ENCODE assay signal across 20 mouse cellular contexts in the genomic region with DNA sequence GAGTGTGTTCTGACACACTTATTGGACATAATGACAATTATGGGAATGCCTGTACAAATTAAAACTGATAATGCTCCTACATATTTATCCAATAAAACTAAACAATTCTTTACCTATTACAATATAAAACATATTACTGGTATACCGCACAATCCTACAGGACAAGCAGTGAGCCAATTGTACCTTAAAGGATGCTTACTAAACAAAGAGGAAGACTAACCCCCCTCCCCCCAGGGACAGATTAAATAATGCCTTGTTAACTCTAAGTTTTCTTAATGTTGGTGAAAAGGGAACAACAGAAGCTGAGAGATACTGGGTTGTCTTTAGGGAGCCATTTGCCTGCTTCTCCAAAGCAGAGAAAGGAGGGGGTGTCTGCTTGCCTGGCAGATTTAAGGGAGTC. TPM values are rescaled to one million over a fixed set of nuclear protein-coding genes. Genes with fewer than 3 reads are reported as not detected.
DNase-seq lines count a peak whose midpoint lies in the region; ATAC-seq and TF ChIP-seq lines count a peak whose summit lies in the region.
"Had no signal": no experiment of that assay in that cellular context is flagged by ENCODE, and none has a peak within 500 bp of the region (broad histone marks: within the 10 kb centered on the region; RNA-seq: fewer than 3 reads in every experiment).

No protein-coding gene starts in this region.

- H3K4me2 ChIP-seq in hindbrain, embryonic 15.5 days, result no peak overlapping the region
- H3K4me2 ChIP-seq in hindbrain, embryonic 16.5 days (ENCODE audit: low read length), result no peak overlapping the region
- H3K4me2 ChIP-seq in midbrain, postnatal 0 days (ENCODE audit: low read depth, low read length, poor library complexity, severe bottlenecking), result no peak overlapping the region
- H3K4me2 ChIP-seq in midbrain, embryonic 14.5 days (ENCODE audit: low read length), result no peak overlapping the region
- no peak overlapping the region for H3K4me2 ChIP-seq in neural tube, embryonic 14.5 days (ENCODE audit: low read depth, low read length)
- no peak overlapping the region for H3K4me2 ChIP-seq in neural tube, embryonic 15.5 days
- H3K4me2 ChIP-seq: embryonic facial prominence, embryonic 12.5 days; forebrain, embryonic 13.5 days; forebrain, embryonic 15.5 days had no signal

- H3K9ac ChIP-seq in hindbrain, embryonic 15.5 days, result no peak overlapping the region
- H3K9ac ChIP-seq in hindbrain, embryonic 16.5 days (ENCODE audit: low read depth, low read length), result no peak overlapping the region
- no peak overlapping the region for H3K9ac ChIP-seq in midbrain, postnatal 0 days (replicated peaks; ENCODE audit: low read length, poor library complexity, severe bottlenecking)
- no peak overlapping the region for H3K9ac ChIP-seq in midbrain, embryonic 14.5 days (replicated peaks; ENCODE audit: low read length)
- no peak overlapping the region for H3K9ac ChIP-seq in neural tube, embryonic 14.5 days (replicated peaks; ENCODE audit: low read depth, low read length)
- no peak overlapping the region for H3K9ac ChIP-seq in neural tube, embryonic 15.5 days (replicated peaks)
- H3K9ac ChIP-seq: embryonic facial prominence, embryonic 12.5 days; forebrain, embryonic 13.5 days; forebrain, embryonic 15.5 days had no signal

- DNase-seq in midbrain, postnatal 0 days (ENCODE audit: low spot score), result peak; percentile 27
- DNase-seq in midbrain, embryonic 14.5 days, result no peak
- DNase-seq in testis, postnatal 14 days (ENCODE audit: low spot score), result no peak
- DNase-seq: adrenal gland, adult 2 months; adrenal gland, postnatal 10 days; adrenal gland, postnatal 25 days; cerebellum, adult 11-12 months; cerebellum, adult 2 months; cerebellum, adult 9-10 months; cerebellum, postnatal 10 days; cerebellum, postnatal 25 days had no signal

- 79% methylated on average over 1 of the region's 1 CpGs for WGBS in hindbrain, embryonic 15.5 days
- 78% methylated on average over 1 of the region's 1 CpGs for WGBS in hindbrain, embryonic 16.5 days
- WGBS in midbrain, postnatal 0 days, result 94% methylated on average over 1 of the region's 1 CpGs
- 92% methylated on average over 1 of the region's 1 CpGs for WGBS in midbrain, embryonic 14.5 days
- 67% methylated on average over 1 of the region's 1 CpGs for WGBS in neural tube, embryonic 14.5 days
- 56% methylated on average over 1 of the region's 1 CpGs for WGBS in neural tube, embryonic 15.5 days

- TF ChIP-seq CTCF in midbrain, postnatal 0 days (IDR thresholded peaks at IDR 0.05), result no peak

- peak; percentile 23; the same call in 1 of the 2 replicates for ATAC-seq in hindbrain, embryonic 15.5 days (ENCODE audit: low FRiP score, low read depth)
- ATAC-seq in hindbrain, embryonic 16.5 days, result no peak
- no peak for ATAC-seq in midbrain, postnatal 0 days (ENCODE audit: low FRiP score)
- no peak for ATAC-seq in midbrain, embryonic 14.5 days (ENCODE audit: low FRiP score, low TSS enrichment)
- ATAC-seq in neural tube, embryonic 14.5 days (ENCODE audit: low read depth), result peak; percentile 51; the same call in 1 of the 2 replicates
- ATAC-seq in neural tube, embryonic 15.5 days (ENCODE audit: low FRiP score), result peak; percentile 76
- ATAC-seq: forebrain, embryonic 13.5 days; forebrain, embryonic 15.5 days had no signal

- H3K9me3 ChIP-seq in hindbrain, embryonic 15.5 days, result no peaks in the 10 kb centered on the region
- peaks cover 2% of the 10 kb centered on the region; the same call in 1 of the 2 replicates for H3K9me3 ChIP-seq in hindbrain, embryonic 16.5 days (ENCODE audit: control insufficient read depth, low read length)
- H3K9me3 ChIP-seq in midbrain, postnatal 0 days (ENCODE audit: low read length), result no peaks in the 10 kb centered on the region
- H3K9me3 ChIP-seq in midbrain, embryonic 14.5 days (ENCODE audit: control insufficient read depth, low read length), result no peaks in the 10 kb centered on the region
- H3K9me3 ChIP-seq in neural tube, embryonic 14.5 days (ENCODE audit: control insufficient read depth, low read length), result no peaks in the 10 kb centered on the region
- H3K9me3 ChIP-seq in neural tube, embryonic 15.5 days (replicated peaks), result no peaks in the 10 kb centered on the region
- H3K9me3 ChIP-seq: embryonic facial prominence, embryonic 12.5 days; forebrain, embryonic 13.5 days; forebrain, embryonic 15.5 days had no signal

- H3K36me3 ChIP-seq in hindbrain, embryonic 15.5 days, result no peaks in the 10 kb centered on the region
- no peaks in the 10 kb centered on the region for H3K36me3 ChIP-seq in hindbrain, embryonic 16.5 days (ENCODE audit: control insufficient read depth, insufficient read depth, low read length)
- no peaks in the 10 kb centered on the region for H3K36me3 ChIP-seq in midbrain, postnatal 0 days (ENCODE audit: insufficient read depth, low read length)
- H3K36me3 ChIP-seq in midbrain, embryonic 14.5 days (ENCODE audit: control insufficient read depth, insufficient read depth, low read length), result no peaks in the 10 kb centered on the region
- H3K36me3 ChIP-seq in neural tube, embryonic 14.5 days (ENCODE audit: control insufficient read depth, insufficient read depth, low read length), result no peaks in the 10 kb centered on the region
- H3K36me3 ChIP-seq in neural tube, embryonic 15.5 days, result no peaks in the 10 kb centered on the region
- H3K36me3 ChIP-seq: embryonic facial prominence, embryonic 10.5 days; embryonic facial prominence, embryonic 12.5 days; forebrain, embryonic 15.5 days had no signal

- no peak overlapping the region for H3K4me3 ChIP-seq in hindbrain, embryonic 15.5 days
- no peak overlapping the region for H3K4me3 ChIP-seq in hindbrain, embryonic 16.5 days (ENCODE audit: low read length)
- H3K4me3 ChIP-seq in midbrain, postnatal 0 days (ENCODE audit: low read depth, low read length), result no peak overlapping the region
- no peak overlapping the region for H3K4me3 ChIP-seq in midbrain, embryonic 14.5 days (replicated peaks; ENCODE audit: low read depth, low read length)
- no peak overlapping the region for H3K4me3 ChIP-seq in neural tube, embryonic 14.5 days (ENCODE audit: low read depth, low read length)
- H3K4me3 ChIP-seq in neural tube, embryonic 15.5 days (replicated peaks), result no peak overlapping the region
- H3K4me3 ChIP-seq: embryonic facial prominence, embryonic 10.5 days; embryonic facial prominence, embryonic 12.5 days; forebrain, embryonic 13.5 days; forebrain, embryonic 15.5 days had no signal

- H3K27me3 ChIP-seq in hindbrain, embryonic 15.5 days, result no peaks in the 10 kb centered on the region
- H3K27me3 ChIP-seq in hindbrain, embryonic 16.5 days (replicated peaks; ENCODE audit: control insufficient read depth, insufficient read depth, low read length), result no peaks in the 10 kb centered on the region
- H3K27me3 ChIP-seq in midbrain, postnatal 0 days (ENCODE audit: insufficient read depth, low read length), result no peaks in the 10 kb centered on the region
- no peaks in the 10 kb centered on the region for H3K27me3 ChIP-seq in midbrain, embryonic 14.5 days (ENCODE audit: control insufficient read depth, insufficient read depth, low read length)
- no peaks in the 10 kb centered on the region for H3K27me3 ChIP-seq in neural tube, embryonic 14.5 days (ENCODE audit: control insufficient read depth, insufficient read depth, low read length)
- no peaks in the 10 kb centered on the region for H3K27me3 ChIP-seq in neural tube, embryonic 15.5 days (replicated peaks)
- H3K27me3 ChIP-seq: embryonic facial prominence, embryonic 12.5 days; forebrain, embryonic 13.5 days; forebrain, embryonic 15.5 days had no signal

- H3K4me1 ChIP-seq in hindbrain, embryonic 15.5 days (replicated peaks), result no peaks in the 10 kb centered on the region
- H3K4me1 ChIP-seq in hindbrain, embryonic 16.5 days (ENCODE audit: control insufficient read depth, insufficient read depth, low read depth, low read length), result no peaks in the 10 kb centered on the region
- no peaks in the 10 kb centered on the region for H3K4me1 ChIP-seq in midbrain, postnatal 0 days (ENCODE audit: insufficient read depth, low read length)
- no peaks in the 10 kb centered on the region for H3K4me1 ChIP-seq in midbrain, embryonic 14.5 days (ENCODE audit: control insufficient read depth, insufficient read depth, low read length)
- H3K4me1 ChIP-seq in neural tube, embryonic 14.5 days (ENCODE audit: control insufficient read depth, insufficient read depth, low read length), result no peaks in the 10 kb centered on the region
- H3K4me1 ChIP-seq in neural tube, embryonic 15.5 days, result peaks cover 8% of the 10 kb centered on the region; the same call in 1 of the 2 replicates
- H3K4me1 ChIP-seq: forebrain, embryonic 13.5 days; forebrain, embryonic 15.5 days had no signal

- 0 out of 2 replicates have a peak overlapping the region, but pooled peaks have one; percentile 22 for H3K27ac ChIP-seq in hindbrain, embryonic 15.5 days (replicated peaks)
- no peak overlapping the region for H3K27ac ChIP-seq in hindbrain, embryonic 16.5 days (ENCODE audit: low read depth, low read length)
- H3K27ac ChIP-seq in midbrain, postnatal 0 days (ENCODE audit: low read depth, low read length), result no peak overlapping the region
- H3K27ac ChIP-seq in midbrain, embryonic 14.5 days (replicated peaks; ENCODE audit: low read depth, low read length), result no peak overlapping the region
- H3K27ac ChIP-seq in neural tube, embryonic 14.5 days (ENCODE audit: low read depth, low read length), result no peak overlapping the region
- H3K27ac ChIP-seq in neural tube, embryonic 15.5 days (replicated peaks), result 0 out of 2 replicates have a peak overlapping the region, but pooled peaks have one; percentile 18
- H3K27ac ChIP-seq: embryonic facial prominence, embryonic 10.5 days; embryonic facial prominence, embryonic 12.5 days; forebrain, embryonic 13.5 days; forebrain, embryonic 15.5 days had no signal

RNA-seq across cellular contexts. Expression of a gene that starts 38.1 kb away (rescaled TPM):
- 4.2 and 5.3 TPM in 2 replicates for polyA plus RNA-seq in hindbrain, embryonic 15.5 days (2015; fragmentation: Nextera tagmentation; extraction: Ambion mirVana)
- 4.4 and 4.7 TPM in 2 replicates for polyA plus RNA-seq in hindbrain, embryonic 16.5 days (2015; fragmentation: Nextera tagmentation; extraction: Ambion mirVana)
- total RNA-seq in midbrain, postnatal 0 days (2014; rRNA removed), result 2.3 and 3.1 TPM in 2 replicates
- polyA plus RNA-seq in midbrain, postnatal 0 days (2015; fragmentation: Nextera tagmentation; extraction: Ambion mirVana), result 4.7 and 5.2 TPM in 2 replicates
- polyA plus RNA-seq in midbrain, embryonic 14.5 days (2014; fragmentation: Nextera tagmentation; extraction: Ambion mirVana), result 3.0 and 3.8 TPM in 2 replicates
- 3.7 and 5.1 TPM in 2 replicates for polyA plus RNA-seq in neural tube, embryonic 14.5 days (2014; fragmentation: Nextera tagmentation; extraction: Ambion mirVana)
- polyA plus RNA-seq in neural tube, embryonic 15.5 days (2015; fragmentation: Nextera tagmentation; extraction: Ambion mirVana), result 3.4 and 89.9 TPM in 2 replicates
- total RNA-seq: adrenal gland, postnatal 25 days; MEL had no signal
- polyA plus RNA-seq: adrenal gland, adult 2 months had no signal

Comparison
In these comparisons a context has a peak if more than half of its experiments do, and no peak if none do; other contexts are left out.
1. ATAC-seq: peak in hindbrain, embryonic 15.5 days (single experiment), neural tube, embryonic 14.5 days (single experiment) and neural tube, embryonic 15.5 days (single experiment); none in hindbrain, embryonic 16.5 days (single experiment), midbrain, postnatal 0 days (single experiment) and midbrain, embryonic 14.5 days (single experiment).
2. H3K27ac ChIP-seq: peak in hindbrain, embryonic 15.5 days (single experiment) and neural tube, embryonic 15.5 days (single experiment); none in hindbrain, embryonic 16.5 days (single experiment), midbrain, postnatal 0 days (single experiment), midbrain, embryonic 14.5 days (single experiment) and neural tube, embryonic 14.5 days (single experiment).